Mouse (Mus musculus) spleen, adult 18-20 months (tissue): ENCODE measurements at regions not wholly inside any gene's neighbourhood (a gene's known extent, or its start where the extent isn't known, plus 50 kb on each side); places are given as distances from the start of the nearest gene placed in this dataset.

Source experiments
- DNase-seq, 2 experiments: peaks; one replicate each; pipeline ENCODE4 v3.0.0; 2022; ENCODE audit warnings: mixed read lengths in 2 of 2

- DNase-seq = no peak
Measured at GRCm38 (mm10) chr12:91980321-91980720, 131.4 kb upstream of the Sel1l start.

- no peak for DNase-seq
Measured at GRCm38 (mm10) chr12:91971045-91971444, 122.1 kb upstream of the Sel1l start.

GRCm38 (mm10) chr12:91965937-91966336, 117.0 kb upstream of the Sel1l start:
- DNase-seq = no peak

- DNase-seq = no peak
Measured at GRCm38 (mm10) chr12:91963239-91963638, 114.3 kb upstream of the Sel1l start.

- no peak for DNase-seq
Measured at GRCm38 (mm10) chr12:91958086-91958485, 109.1 kb upstream of the Sel1l start.

- DNase-seq = no peak
Measured at GRCm38 (mm10) chr12:91956411-91956810, 107.5 kb upstream of the Sel1l start.

GRCm38 (mm10) chr12:91948602-91949167, 99.7 kb upstream of the Sel1l start:
- no peak for DNase-seq

- DNase-seq = no peak
Measured at GRCm38 (mm10) chr12:91947998-91948397, 99.0 kb upstream of the Sel1l start.

GRCm38 (mm10) chr12:91946541-91946940, 97.6 kb upstream of the Sel1l start:
- DNase-seq = no peak

GRCm38 (mm10) chr12:91932490-91933361, 83.8 kb upstream of the Sel1l start:
- DNase-seq = no peak

- DNase-seq = no peak
Measured at GRCm38 (mm10) chr12:91931586-91931985, 82.6 kb upstream of the Sel1l start.

GRCm38 (mm10) chr12:91929386-91930054, 80.6 kb upstream of the Sel1l start:
- no peak for DNase-seq

GRCm38 (mm10) chr12:91927576-91927975, 78.6 kb upstream of the Sel1l start:
- no peak for DNase-seq

- DNase-seq = no peak
Measured at GRCm38 (mm10) chr12:91915486-91915885, 66.5 kb upstream of the Sel1l start.

- DNase-seq = no peak
Measured at GRCm38 (mm10) chr12:91910529-91910928, 61.6 kb upstream of the Sel1l start.
